Mouse (Mus musculus) neutrophil, adult 5-6 weeks (primary cell): ENCODE results near the gene Prlhr. TPM values are rescaled to one million over a fixed set of nuclear protein-coding genes. Genes with fewer than 3 reads are reported as not detected.

Experiments
- ATAC-seq: fragments of 151-379, 151-347 bp; 2 replicates; pipeline ENCODE4 v1.8.0; 2017; ENCODE audit warnings: mild to moderate bottlenecking, moderate TSS enrichment; ENCODE audit not compliant: insufficient number of reproducible peaks, poor library complexity, low FRiP score, severe bottlenecking; ENCODE audit errors: extremely low read depth
- total RNA-seq: library from RNA; stranded (forward); fragments of 200-1000 nt; gene quantifications from 2 replicates; pipeline ENCODE4 v1.2.3, GENCODE M21; 2017

Gene Prlhr
- total RNA-seq, 1 experiment from 2014 or later = not detected

- ATAC-seq = no peak
Observed at GRCm38 (mm10) chr19:60440083-60440482, 28.0 kb downstream of the Prlhr start.

- no peak for ATAC-seq
Observed at GRCm38 (mm10) chr19:60437566-60438241, 30.4 kb downstream of the Prlhr start.

GRCm38 (mm10) chr19:60432347-60433129 lies 35.6 kb downstream of the Prlhr start:
- ATAC-seq = no peak

- no peak for ATAC-seq
Observed at GRCm38 (mm10) chr19:60417611-60418010, 50.5 kb downstream of the Prlhr start.

Other genes starting within 250 kb of the Prlhr start
- gene Fam204a, start 241.6 kb downstream of the Prlhr start, total RNA-seq = 119 and 140 TPM in 2 replicates
- gene Cacul1, start 112.7 kb upstream of the Prlhr start, total RNA-seq = 67.2 and 71.3 TPM in 2 replicates